Mouse (Mus musculus): Measurements from ENCODE around the gene Glo1. TPM values are rescaled to one million over a fixed set of nuclear protein-coding genes. Genes with fewer than 3 reads are reported as not detected.

Gene Glo1
- polyA plus RNA-seq, 1 experiment: 2.8 TPM

- TF ChIP-seq TAL1 (IDR thresholded peaks at IDR 0.05; ENCODE audit: low read length) (no peak), GATA1 (IDR thresholded peaks at IDR 0.05; ENCODE audit: low read length) (no peak)
- Histone ChIP-seq H3K4me3 (replicated peaks) (no peak overlapping the region), H3K27me3 (ENCODE audit: control insufficient read depth) (no peaks in the 10 kb centered on the region), H3K9me3 (ENCODE audit: control insufficient read depth, low read length) (no peaks in the 10 kb centered on the region), H3K36me3 (ENCODE audit: control insufficient read depth) (no peaks in the 10 kb centered on the region), H3K4me1 (ENCODE audit: control insufficient read depth) (peaks cover 24% of the 10 kb centered on the region)
These were observed 7.5 kb downstream of the Glo1 start for GRCm38 (mm10) chr17:30619153-30619552.

- peaks cover 32% of the 10 kb centered on the region for H3K4me1 ChIP-seq (ENCODE audit: control insufficient read depth)
- H3K9me3 ChIP-seq (ENCODE audit: control insufficient read depth, low read length): no peaks in the 10 kb centered on the region
- no peaks in the 10 kb centered on the region for H3K27me3 ChIP-seq (ENCODE audit: control insufficient read depth)
- H3K4me3 ChIP-seq (replicated peaks): no peak overlapping the region
- TF ChIP-seq TAL1 (IDR thresholded peaks at IDR 0.05; ENCODE audit: low read length) (no peak), GATA1 (IDR thresholded peaks at IDR 0.05; ENCODE audit: low read length) (no peak)
- H3K36me3 ChIP-seq (ENCODE audit: control insufficient read depth): no peaks in the 10 kb centered on the region
These were observed 8.4 kb downstream of the Glo1 start for GRCm38 (mm10) chr17:30618136-30618891.

GRCm38 (mm10) chr17:30616203-30616602 is 10.5 kb downstream of the Glo1 start:
- H3K9me3 ChIP-seq (ENCODE audit: control insufficient read depth, low read length): no peaks in the 10 kb centered on the region
- no peaks in the 10 kb centered on the region for H3K27me3 ChIP-seq (ENCODE audit: control insufficient read depth)
- TF ChIP-seq TAL1 (IDR thresholded peaks at IDR 0.05; ENCODE audit: low read length): peak; percentile 53
- no peak for TF ChIP-seq GATA1 (IDR thresholded peaks at IDR 0.05; ENCODE audit: low read length)
- no peak overlapping the region for H3K4me3 ChIP-seq (replicated peaks)
- H3K36me3 ChIP-seq (ENCODE audit: control insufficient read depth): peaks cover 2% of the 10 kb centered on the region; the same call in 1 of the 2 replicates
- H3K4me1 ChIP-seq (ENCODE audit: control insufficient read depth): peaks cover 45% of the 10 kb centered on the region

GRCm38 (mm10) chr17:30613350-30613749 is 13.3 kb downstream of the Glo1 start:
- Histone ChIP-seq H3K4me1 (ENCODE audit: control insufficient read depth) (peaks cover 73% of the 10 kb centered on the region), H3K4me3 (replicated peaks) (peak overlapping the region; percentile 64)

GRCm38 (mm10) chr17:30612075-30612859 is 14.4 kb downstream of the Glo1 start:
- Histone ChIP-seq H3K4me3 (replicated peaks) (peak overlapping the region; percentile 64), H3K27me3 (ENCODE audit: control insufficient read depth) (no peaks in the 10 kb centered on the region), H3K36me3 (ENCODE audit: control insufficient read depth) (peaks cover 31% of the 10 kb centered on the region), H3K9me3 (ENCODE audit: control insufficient read depth, low read length) (no peaks in the 10 kb centered on the region), H3K4me1 (ENCODE audit: control insufficient read depth) (peaks cover 82% of the 10 kb centered on the region)
- TF ChIP-seq TAL1 (IDR thresholded peaks at IDR 0.05; ENCODE audit: low read length): no peak
- TF ChIP-seq GATA1 (IDR thresholded peaks at IDR 0.05; ENCODE audit: low read length): no peak

More at GRCm38 (mm10) chr17:30613350-30613749, 13.3 kb downstream of the Glo1 start:
- H3K27me3 ChIP-seq (ENCODE audit: control insufficient read depth): no peaks in the 10 kb centered on the region
- H3K36me3 ChIP-seq (ENCODE audit: control insufficient read depth): peaks cover 20% of the 10 kb centered on the region
- TF ChIP-seq TAL1 (IDR thresholded peaks at IDR 0.05; ENCODE audit: low read length) (peak; percentile 66), GATA1 (IDR thresholded peaks at IDR 0.05; ENCODE audit: low read length) (peak; percentile 74)
- H3K9me3 ChIP-seq (ENCODE audit: control insufficient read depth, low read length): no peaks in the 10 kb centered on the region

GRCm38 (mm10) chr17:30611221-30612074 is 15.2 kb downstream of the Glo1 start:
- Histone ChIP-seq H3K4me3 (replicated peaks) (peak overlapping the region; percentile 64), H3K9me3 (ENCODE audit: control insufficient read depth, low read length) (no peaks in the 10 kb centered on the region), H3K27me3 (ENCODE audit: control insufficient read depth) (no peaks in the 10 kb centered on the region), H3K4me1 (ENCODE audit: control insufficient read depth) (peaks cover 81% of the 10 kb centered on the region), H3K36me3 (ENCODE audit: control insufficient read depth) (peaks cover 39% of the 10 kb centered on the region)
- TF ChIP-seq TAL1 (IDR thresholded peaks at IDR 0.05; ENCODE audit: low read length): no peak
- peak; percentile 37; the same call in 1 of the 2 replicates for TF ChIP-seq GATA1 (IDR thresholded peaks at IDR 0.05; ENCODE audit: low read length)

- H3K4me1 ChIP-seq (ENCODE audit: control insufficient read depth): peaks cover 80% of the 10 kb centered on the region
These were observed 15.9 kb downstream of the Glo1 start for GRCm38 (mm10) chr17:30610739-30611138.

GRCm38 (mm10) chr17:30609980-30610307 is 16.7 kb downstream of the Glo1 start:
- Histone ChIP-seq H3K9me3 (ENCODE audit: control insufficient read depth, low read length) (no peaks in the 10 kb centered on the region), H3K4me3 (replicated peaks) (peak overlapping the region; percentile 64), H3K36me3 (ENCODE audit: control insufficient read depth) (peaks cover 52% of the 10 kb centered on the region), H3K27me3 (ENCODE audit: control insufficient read depth) (no peaks in the 10 kb centered on the region), H3K4me1 (ENCODE audit: control insufficient read depth) (peaks cover 75% of the 10 kb centered on the region)
- TF ChIP-seq TAL1 (IDR thresholded peaks at IDR 0.05; ENCODE audit: low read length): no peak
- TF ChIP-seq GATA1 (IDR thresholded peaks at IDR 0.05; ENCODE audit: low read length): no peak

More at GRCm38 (mm10) chr17:30610739-30611138, 15.9 kb downstream of the Glo1 start:
- H3K27me3 ChIP-seq (ENCODE audit: control insufficient read depth): no peaks in the 10 kb centered on the region
- H3K4me3 ChIP-seq (replicated peaks): peak overlapping the region; percentile 64
- peaks cover 45% of the 10 kb centered on the region for H3K36me3 ChIP-seq (ENCODE audit: control insufficient read depth)
- H3K9me3 ChIP-seq (ENCODE audit: control insufficient read depth, low read length): no peaks in the 10 kb centered on the region
- TF ChIP-seq TAL1 (IDR thresholded peaks at IDR 0.05; ENCODE audit: low read length) (no peak), GATA1 (IDR thresholded peaks at IDR 0.05; ENCODE audit: low read length) (no peak)

Measured in erythroblast, embryonic 14.5 days (primary cell).